Mouse (Mus musculus): ENCODE measurements around the gene Arhgef40. TPM values are rescaled to one million over a fixed set of nuclear protein-coding genes. Genes with fewer than 3 reads are reported as not detected.

Arhgef40 gene
- polyA plus RNA-seq, 1 experiment from 2014 or later: 70.4 TPM

- peak overlapping the region; percentile 67 for H3K4me2 ChIP-seq (ENCODE audit: low read length)
- peak overlapping the region; percentile 97 for H3K27ac ChIP-seq (ENCODE audit: low read length)
- H3K27me3 ChIP-seq (replicated peaks; ENCODE audit: control insufficient read depth, insufficient read depth, low read length): no peaks in the 10 kb centered on the region
- under 1% methylated on average over 74 of the region's 74 CpGs for whole genome bisulfite sequencing
- peaks cover 30% of the 10 kb centered on the region for H3K4me1 ChIP-seq (replicated peaks; ENCODE audit: control insufficient read depth, insufficient read depth, low read length)
- H3K9ac ChIP-seq (replicated peaks; ENCODE audit: low read depth, low read length): peak overlapping the region; percentile 93
- peak overlapping the region; percentile 78 for H3K4me3 ChIP-seq (replicated peaks; ENCODE audit: low read length)
- H3K36me3 ChIP-seq (ENCODE audit: control insufficient read depth, insufficient read depth): no peaks in the 10 kb centered on the region
- ATAC-seq: peak; percentile 93
- no peaks in the 10 kb centered on the region for H3K9me3 ChIP-seq (ENCODE audit: control insufficient read depth, low read length)
Observed at GRCm38 (mm10) chr14:52019590-52020340, 35.2 kb downstream of the Arhgef40 start.

GRCm38 (mm10) chr14:52020486-52021137 is 36.1 kb downstream of the Arhgef40 start, which contains the start of gene Zfp219:
Gene Zfp219 (minus strand): TSS chr14:52020733.
- peak; percentile 44 for ATAC-seq
- peaks cover 23% of the 10 kb centered on the region for H3K4me1 ChIP-seq (replicated peaks; ENCODE audit: control insufficient read depth, insufficient read depth, low read length)

GRCm38 (mm10) chr14:52021138-52021529 is 36.6 kb downstream of the Arhgef40 start:
- Histone ChIP-seq H3K9ac (replicated peaks; ENCODE audit: low read depth, low read length) (no peak overlapping the region), H3K4me3 (replicated peaks; ENCODE audit: low read length) (no peak overlapping the region)

More at GRCm38 (mm10) chr14:52020486-52021137, 36.1 kb downstream of the Arhgef40 start, which contains the start of gene Zfp219:
- H3K27ac ChIP-seq (ENCODE audit: low read length): peak within 1 kb of the TSS; percentile 97
- no peaks in the 10 kb centered on the region for H3K9me3 ChIP-seq (ENCODE audit: control insufficient read depth, low read length)
- H3K4me3 ChIP-seq (replicated peaks; ENCODE audit: low read length): peak within 1 kb of the TSS; percentile 78
- H3K27me3 ChIP-seq (replicated peaks; ENCODE audit: control insufficient read depth, insufficient read depth, low read length): no peaks in the 10 kb centered on the region
- H3K4me2 ChIP-seq (ENCODE audit: low read length): peak within 1 kb of the TSS; percentile 67
- H3K36me3 ChIP-seq (ENCODE audit: control insufficient read depth, insufficient read depth): no peaks in the 10 kb centered on the region
- WGBS: 3% methylated on average over 15 of the region's 15 CpGs
- peak within 1 kb of the TSS; percentile 93 for H3K9ac ChIP-seq (replicated peaks; ENCODE audit: low read depth, low read length)

DNA sequence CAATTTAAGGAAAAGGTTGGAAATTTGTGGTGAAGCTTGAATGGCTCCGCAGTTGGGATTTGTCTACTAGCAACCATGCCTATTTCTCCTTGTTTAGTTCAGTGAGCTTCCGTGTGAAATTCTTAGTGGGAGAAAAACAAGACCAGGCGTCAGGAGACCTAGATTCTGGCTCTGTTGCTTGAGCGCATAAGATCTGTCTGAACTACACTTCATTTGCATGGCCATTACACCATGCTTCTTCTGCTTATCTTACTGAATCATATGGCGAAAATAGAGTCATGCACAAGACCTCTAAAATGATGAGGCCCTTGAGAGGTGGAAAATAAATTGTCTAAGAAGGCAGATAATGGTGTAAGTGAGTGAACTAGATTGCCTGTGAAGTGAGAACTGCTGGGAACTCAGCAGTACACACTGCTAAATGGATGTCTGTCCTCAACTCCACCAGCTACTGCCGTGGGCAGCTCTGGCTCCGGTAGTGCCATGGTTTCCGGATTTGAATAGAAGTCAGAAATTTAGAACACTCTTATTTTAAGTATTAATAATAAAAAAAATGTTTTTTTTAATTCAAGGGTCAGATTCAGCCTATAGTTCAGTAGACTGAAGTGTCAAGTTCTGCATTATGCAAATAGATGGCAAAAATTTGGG is 37.2 kb downstream of the Arhgef40 start:
- Histone ChIP-seq H3K36me3 (ENCODE audit: control insufficient read depth, insufficient read depth) (no peaks in the 10 kb centered on the region), H3K9me3 (ENCODE audit: control insufficient read depth, low read length) (no peaks in the 10 kb centered on the region), H3K4me2 (ENCODE audit: low read length) (no peak overlapping the region), H3K27me3 (replicated peaks; ENCODE audit: control insufficient read depth, insufficient read depth, low read length) (no peaks in the 10 kb centered on the region), H3K4me3 (replicated peaks; ENCODE audit: low read length) (no peak overlapping the region), H3K9ac (replicated peaks; ENCODE audit: low read depth, low read length) (no peak overlapping the region), H3K4me1 (replicated peaks; ENCODE audit: control insufficient read depth, insufficient read depth, low read length) (peaks cover 20% of the 10 kb centered on the region), H3K27ac (ENCODE audit: low read length) (no peak overlapping the region)
- WGBS: 92% methylated on average over 8 of the region's 8 CpGs
- no peak for ATAC-seq

More at GRCm38 (mm10) chr14:52021138-52021529, 36.6 kb downstream of the Arhgef40 start:
- no peaks in the 10 kb centered on the region for H3K36me3 ChIP-seq (ENCODE audit: control insufficient read depth, insufficient read depth)
- no peak overlapping the region for H3K27ac ChIP-seq (ENCODE audit: low read length)
- H3K4me2 ChIP-seq (ENCODE audit: low read length): no peak overlapping the region
- H3K27me3 ChIP-seq (replicated peaks; ENCODE audit: control insufficient read depth, insufficient read depth, low read length): no peaks in the 10 kb centered on the region
- 61% methylated on average over 4 of the region's 4 CpGs for WGBS
- ATAC-seq: no peak
- no peaks in the 10 kb centered on the region for H3K9me3 ChIP-seq (ENCODE audit: control insufficient read depth, low read length)
- peaks cover 20% of the 10 kb centered on the region for H3K4me1 ChIP-seq (replicated peaks; ENCODE audit: control insufficient read depth, insufficient read depth, low read length)

DNA sequence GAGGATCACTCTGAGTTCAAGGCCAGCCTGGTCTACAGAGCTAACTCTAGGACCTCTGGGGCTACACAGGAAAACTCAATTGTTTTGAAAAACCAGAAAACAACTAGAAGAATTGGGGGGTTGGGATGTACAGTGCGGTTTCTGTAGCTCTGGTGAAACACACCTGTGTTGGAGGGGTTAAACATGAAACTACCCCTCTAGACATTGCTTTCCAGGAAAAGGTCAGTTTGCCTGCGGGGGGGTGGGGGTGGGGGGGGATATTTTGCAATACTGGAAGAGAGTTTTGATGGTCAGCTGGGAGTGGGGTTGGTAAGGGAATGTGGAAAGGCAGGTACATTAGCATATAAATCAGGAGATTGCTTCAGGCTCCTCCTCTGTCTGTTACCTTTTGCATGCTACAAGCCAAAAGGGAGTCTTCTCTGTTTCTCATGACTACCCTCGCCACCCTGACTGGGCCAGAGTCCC is 37.8 kb downstream of the Arhgef40 start:
- H3K36me3 ChIP-seq (ENCODE audit: control insufficient read depth, insufficient read depth): no peaks in the 10 kb centered on the region
- no peak overlapping the region for H3K27ac ChIP-seq (ENCODE audit: low read length)
- no peaks in the 10 kb centered on the region for H3K27me3 ChIP-seq (replicated peaks; ENCODE audit: control insufficient read depth, insufficient read depth, low read length)
- H3K4me1 ChIP-seq (replicated peaks; ENCODE audit: control insufficient read depth, insufficient read depth, low read length): peaks cover 20% of the 10 kb centered on the region
- WGBS: 67% methylated on average over 3 of the region's 3 CpGs
- no peaks in the 10 kb centered on the region for H3K9me3 ChIP-seq (ENCODE audit: control insufficient read depth, low read length)
- no peak overlapping the region for H3K9ac ChIP-seq (replicated peaks; ENCODE audit: low read depth, low read length)
- no peak for ATAC-seq
- no peak overlapping the region for H3K4me3 ChIP-seq (replicated peaks; ENCODE audit: low read length)
- no peak overlapping the region; the same call in 1 of the 2 replicates for H3K4me2 ChIP-seq (ENCODE audit: low read length)

DNA sequence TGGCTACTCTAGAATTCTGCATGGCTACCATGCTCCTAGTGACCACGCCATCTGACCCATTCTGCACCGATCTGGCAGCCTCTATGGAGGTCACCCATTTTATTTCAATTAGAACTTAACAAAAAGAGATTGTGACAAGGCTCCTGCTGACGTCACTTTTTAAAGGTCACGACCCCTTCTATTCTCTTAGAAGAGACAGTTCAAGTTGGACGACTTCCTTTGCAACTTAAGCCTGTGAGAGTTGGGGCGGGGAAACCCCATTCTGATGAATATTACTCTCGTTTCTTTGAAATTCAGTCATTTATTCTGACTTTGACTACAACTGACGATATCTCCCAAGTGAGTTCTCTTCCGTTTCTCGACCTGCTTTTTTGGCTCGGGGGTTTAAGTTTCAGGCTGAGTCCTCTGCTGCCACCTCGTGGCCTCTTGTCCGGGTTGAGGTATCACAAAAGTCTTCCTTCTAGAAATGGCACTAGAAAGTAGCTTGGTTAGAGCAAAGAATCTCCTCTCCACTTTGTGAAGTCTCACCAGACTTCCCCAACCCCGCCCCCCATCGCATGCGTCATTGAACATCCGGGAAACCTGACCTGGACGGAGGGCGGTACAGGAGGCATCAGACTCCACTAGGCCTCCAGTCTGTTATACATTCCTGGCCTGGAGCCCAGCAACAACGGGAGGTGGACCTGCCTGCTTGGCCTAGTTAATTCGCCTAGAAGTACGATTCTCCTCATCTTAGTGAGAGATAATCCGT is 38.4 kb downstream of the Arhgef40 start:
- Histone ChIP-seq H3K4me2 (ENCODE audit: low read length) (peak overlapping the region; percentile 55), H3K27ac (ENCODE audit: low read length) (peak overlapping the region; percentile 42; the same call in 1 of the 2 replicates), H3K27me3 (replicated peaks; ENCODE audit: control insufficient read depth, insufficient read depth, low read length) (no peaks in the 10 kb centered on the region), H3K4me3 (replicated peaks; ENCODE audit: low read length) (peak overlapping the region; percentile 21; the same call in 1 of the 2 replicates), H3K4me1 (replicated peaks; ENCODE audit: control insufficient read depth, insufficient read depth, low read length) (peaks cover 20% of the 10 kb centered on the region), H3K36me3 (ENCODE audit: control insufficient read depth, insufficient read depth) (no peaks in the 10 kb centered on the region), H3K9me3 (ENCODE audit: control insufficient read depth, low read length) (no peaks in the 10 kb centered on the region), H3K9ac (replicated peaks; ENCODE audit: low read depth, low read length) (peak overlapping the region; percentile 26)
- WGBS: 3% methylated on average over 23 of the region's 23 CpGs
- ATAC-seq: no peak

DNA sequence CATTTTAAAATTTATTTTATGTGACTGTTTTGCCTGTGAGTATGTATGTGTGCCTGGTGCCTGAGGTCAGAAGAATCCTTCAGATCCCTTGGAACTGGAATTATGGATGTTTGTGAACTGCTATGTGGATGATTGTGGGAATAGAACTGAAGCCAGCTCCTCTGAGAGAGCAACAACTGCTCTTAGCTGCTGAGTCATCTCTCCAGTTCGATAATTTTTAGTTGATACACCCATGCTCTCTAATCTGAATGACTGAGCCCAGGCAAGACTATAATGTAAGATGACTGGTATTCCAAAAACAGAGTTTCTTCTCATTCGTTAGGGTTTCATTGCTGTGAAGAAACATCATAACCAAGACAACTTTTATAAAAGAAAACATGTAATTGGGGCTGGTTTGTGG is 39.6 kb downstream of the Arhgef40 start:
- Histone ChIP-seq H3K27ac (ENCODE audit: low read length) (no peak overlapping the region), H3K27me3 (replicated peaks; ENCODE audit: control insufficient read depth, insufficient read depth, low read length) (no peaks in the 10 kb centered on the region), H3K4me3 (replicated peaks; ENCODE audit: low read length) (no peak overlapping the region), H3K4me2 (ENCODE audit: low read length) (no peak overlapping the region), H3K4me1 (replicated peaks; ENCODE audit: control insufficient read depth, insufficient read depth, low read length) (peaks cover 13% of the 10 kb centered on the region), H3K9ac (replicated peaks; ENCODE audit: low read depth, low read length) (no peak overlapping the region), H3K9me3 (ENCODE audit: control insufficient read depth, low read length) (no peaks in the 10 kb centered on the region), H3K36me3 (ENCODE audit: control insufficient read depth, insufficient read depth) (no peaks in the 10 kb centered on the region)
- 84% methylated on average over 2 of the region's 2 CpGs for WGBS
- ATAC-seq: no peak

GRCm38 (mm10) chr14:52026342-52026741 is 41.8 kb downstream of the Arhgef40 start:
- Histone ChIP-seq H3K36me3 (ENCODE audit: control insufficient read depth, insufficient read depth) (no peaks in the 10 kb centered on the region), H3K4me2 (ENCODE audit: low read length) (no peak overlapping the region), H3K4me1 (replicated peaks; ENCODE audit: control insufficient read depth, insufficient read depth, low read length) (peaks cover 12% of the 10 kb centered on the region), H3K27me3 (replicated peaks; ENCODE audit: control insufficient read depth, insufficient read depth, low read length) (no peaks in the 10 kb centered on the region), H3K4me3 (replicated peaks; ENCODE audit: low read length) (no peak overlapping the region), H3K27ac (ENCODE audit: low read length) (no peak overlapping the region), H3K9me3 (ENCODE audit: control insufficient read depth, low read length) (no peaks in the 10 kb centered on the region), H3K9ac (replicated peaks; ENCODE audit: low read depth, low read length) (no peak overlapping the region)
- 72% methylated on average over 4 of the region's 4 CpGs for WGBS
- ATAC-seq: 0 out of 2 replicates have a peak, but pooled peaks have one; percentile 27

Measured in forebrain, embryonic 16.5 days (tissue).